Mouse (Mus musculus) lung, embryonic 15.5 days (tissue): Measurements from ENCODE around the gene Fndc1. TPM values are rescaled to one million over a fixed set of nuclear protein-coding genes. Genes with fewer than 3 reads are reported as not detected.

ENCODE experiments used
- ATAC-seq: fragments of 200-750 bp; cut with Nextera tagmentation; 2 replicates; pipeline ENCODE4 v1.8.0; 2017; ENCODE audit warnings: moderate number of reproducible peaks, borderline replicate concordance; ENCODE audit not compliant: low FRiP score, low TSS enrichment; ENCODE audit errors: extremely low read depth
- H3K27ac ChIP-seq: fragments of 300-500 bp; sonication (generic); 2 replicates; pipeline ENCODE4 v1.5.1; 2015; ENCODE audit warnings: moderate library complexity, mild to moderate bottlenecking, inconsistent platforms
- H3K27me3 ChIP-seq: fragments of 300-500 bp; sonication (generic); 2 replicates; pipeline ENCODE4 v1.6.1; 2015; ENCODE audit warnings: inconsistent platforms
- H3K36me3 ChIP-seq: fragments of 300-500 bp; sonication (generic); 2 replicates; pipeline ENCODE4 v1.6.1; 2015; ENCODE audit warnings: inconsistent platforms
- H3K4me1 ChIP-seq: fragments of 300-500 bp; sonication (generic); 2 replicates; pipeline ENCODE4 v1.6.1; 2015; ENCODE audit warnings: inconsistent platforms
- H3K4me2 ChIP-seq: fragments of 300-500 bp; sonication (generic); 2 replicates; pipeline ENCODE4 v1.6.1; 2015; ENCODE audit warnings: inconsistent platforms, mild to moderate bottlenecking, moderate library complexity
- H3K4me3 ChIP-seq: fragments of 300-500 bp; sonication (generic); 2 replicates; pipeline ENCODE4 v1.5.1; 2015; ENCODE audit warnings: mild to moderate bottlenecking, inconsistent platforms
- H3K9ac ChIP-seq: fragments of 300-500 bp; sonication (generic); 2 replicates; pipeline ENCODE4 v1.6.1; 2015; ENCODE audit warnings: inconsistent platforms
- H3K9me3 ChIP-seq: fragments of 300-500 bp; sonication (generic); 2 replicates; pipeline ENCODE4 v1.6.1; 2016; ENCODE audit warnings: inconsistent platforms
- WGBS: fragments of 180-500 bp; shearing (Covaris S2); methylation state at CpG from one replicate; pipeline ENCODE4 v1.1.7; 2015; 5-methylcytosine and 5-hydroxymethylcytosine counted together
- polyA plus RNA-seq: library from polyadenylated mRNA; unstranded; fragments of >200 nt; fragmentation: Nextera tagmentation; extraction: Ambion mirVana; gene quantifications from 2 replicates; pipeline ENCODE4 v1.2.1, GENCODE M21; 2015

Fndc1 gene
- polyA plus RNA-seq, 1 experiment from 2014 or later, result 48.6 TPM

- Histone ChIP-seq H3K9ac (no peak overlapping the region), H3K4me1 (no peaks in the 10 kb centered on the region), H3K9me3 (no peaks in the 10 kb centered on the region), H3K36me3 (no peaks in the 10 kb centered on the region), H3K27me3 (no peaks in the 10 kb centered on the region), H3K27ac (no peak overlapping the region), H3K4me3 (no peak overlapping the region), H3K4me2 (no peak overlapping the region)
- ATAC-seq, result no peak
- 74% methylated on average over 4 of the region's 4 CpGs for WGBS
Observed at GRCm38 (mm10) chr17:7749051-7749815, 77.9 kb downstream of the Fndc1 start.

GRCm38 (mm10) chr17:7746841-7747240 is 80.3 kb downstream of the Fndc1 start:
- Histone ChIP-seq H3K4me1 (no peaks in the 10 kb centered on the region), H3K27me3 (no peaks in the 10 kb centered on the region), H3K9ac (no peak overlapping the region), H3K36me3 (no peaks in the 10 kb centered on the region), H3K27ac (no peak overlapping the region), H3K4me3 (no peak overlapping the region), H3K9me3 (no peaks in the 10 kb centered on the region), H3K4me2 (no peak overlapping the region)
- ATAC-seq, result no peak
- 72% methylated on average over 3 of the region's 3 CpGs for WGBS

GRCm38 (mm10) chr17:7744976-7745375 is 82.1 kb downstream of the Fndc1 start:
- no peaks in the 10 kb centered on the region for H3K9me3 ChIP-seq
- no peaks in the 10 kb centered on the region for H3K36me3 ChIP-seq
- no peak overlapping the region for H3K9ac ChIP-seq
- H3K4me1 ChIP-seq, result no peaks in the 10 kb centered on the region
- no peaks in the 10 kb centered on the region for H3K27me3 ChIP-seq
- WGBS, result 83% methylated on average over 4 of the region's 4 CpGs
- H3K27ac ChIP-seq, result no peak overlapping the region
- no peak overlapping the region for H3K4me2 ChIP-seq
- H3K4me3 ChIP-seq, result no peak overlapping the region
- no peak for ATAC-seq

GRCm38 (mm10) chr17:7740988-7741387 is 86.1 kb downstream of the Fndc1 start:
- WGBS, result 13% methylated on average over 2 of the region's 2 CpGs
- no peaks in the 10 kb centered on the region for H3K27me3 ChIP-seq
- no peak for ATAC-seq
- no peak overlapping the region for H3K27ac ChIP-seq
- H3K4me3 ChIP-seq, result no peak overlapping the region
- H3K4me2 ChIP-seq, result no peak overlapping the region
- H3K9ac ChIP-seq, result no peak overlapping the region
- H3K4me1 ChIP-seq, result no peaks in the 10 kb centered on the region
- H3K36me3 ChIP-seq, result no peaks in the 10 kb centered on the region
- no peaks in the 10 kb centered on the region for H3K9me3 ChIP-seq

GRCm38 (mm10) chr17:7722991-7723390 is 104.1 kb downstream of the Fndc1 start:
- ATAC-seq, result no peak

GRCm38 (mm10) chr17:7718886-7719285 is 108.2 kb downstream of the Fndc1 start:
- peak; percentile 53; the same call in 1 of the 2 replicates for ATAC-seq
- Histone ChIP-seq H3K4me1 (no peaks in the 10 kb centered on the region), H3K4me3 (no peak overlapping the region), H3K4me2 (no peak overlapping the region), H3K27ac (0 out of 2 replicates have a peak overlapping the region, but pooled peaks have one; percentile 55), H3K36me3 (no peaks in the 10 kb centered on the region), H3K9ac (no peak overlapping the region), H3K9me3 (no peaks in the 10 kb centered on the region), H3K27me3 (no peaks in the 10 kb centered on the region)
- 49% methylated on average over 1 of the region's 1 CpGs for WGBS

More at GRCm38 (mm10) chr17:7722991-7723390, 104.1 kb downstream of the Fndc1 start:
- no peaks in the 10 kb centered on the region for H3K27me3 ChIP-seq
- H3K4me1 ChIP-seq, result no peaks in the 10 kb centered on the region
- 77% methylated on average over 4 of the region's 4 CpGs for WGBS
- no peak overlapping the region for H3K27ac ChIP-seq
- H3K9ac ChIP-seq, result no peak overlapping the region
- H3K4me3 ChIP-seq, result no peak overlapping the region
- H3K4me2 ChIP-seq, result no peak overlapping the region
- H3K9me3 ChIP-seq, result no peaks in the 10 kb centered on the region
- no peaks in the 10 kb centered on the region for H3K36me3 ChIP-seq

- no peaks in the 10 kb centered on the region for H3K9me3 ChIP-seq
- peak; percentile 79; the same call in 1 of the 2 replicates for ATAC-seq
- no peak overlapping the region for H3K4me3 ChIP-seq
- H3K27ac ChIP-seq, result 0 out of 2 replicates have a peak overlapping the region, but pooled peaks have one; percentile 55
- H3K4me1 ChIP-seq, result no peaks in the 10 kb centered on the region
- WGBS, result 34% methylated on average over 6 of the region's 6 CpGs
- H3K4me2 ChIP-seq, result no peak overlapping the region
- no peaks in the 10 kb centered on the region for H3K27me3 ChIP-seq
- no peak overlapping the region for H3K9ac ChIP-seq
- H3K36me3 ChIP-seq, result no peaks in the 10 kb centered on the region
Observed at GRCm38 (mm10) chr17:7717945-7718344, 109.2 kb downstream of the Fndc1 start.

GRCm38 (mm10) chr17:7713020-7713419 is 114.1 kb downstream of the Fndc1 start:
- H3K36me3 ChIP-seq, result no peaks in the 10 kb centered on the region
- H3K27me3 ChIP-seq, result no peaks in the 10 kb centered on the region
- H3K27ac ChIP-seq, result peak overlapping the region; percentile 20; the same call in 1 of the 2 replicates
- no peaks in the 10 kb centered on the region for H3K9me3 ChIP-seq
- peak; percentile 76 for ATAC-seq
- H3K4me2 ChIP-seq, result no peak overlapping the region
- no peaks in the 10 kb centered on the region for H3K4me1 ChIP-seq
- H3K4me3 ChIP-seq, result no peak overlapping the region
- 20% methylated on average over 2 of the region's 2 CpGs for WGBS
- H3K9ac ChIP-seq, result no peak overlapping the region

- H3K4me1 ChIP-seq, result no peaks in the 10 kb centered on the region
- H3K4me3 ChIP-seq, result no peak overlapping the region
- H3K27me3 ChIP-seq, result no peaks in the 10 kb centered on the region
- WGBS, result 50% methylated on average over 4 of the region's 4 CpGs
- no peaks in the 10 kb centered on the region for H3K9me3 ChIP-seq
- H3K36me3 ChIP-seq, result no peaks in the 10 kb centered on the region
- no peak overlapping the region for H3K9ac ChIP-seq
- peak overlapping the region; percentile 41 for H3K27ac ChIP-seq
- no peak overlapping the region for H3K4me2 ChIP-seq
- ATAC-seq, result peak; percentile 62; the same call in 1 of the 2 replicates
Observed at GRCm38 (mm10) chr17:7707073-7707472, 120.0 kb downstream of the Fndc1 start.

GRCm38 (mm10) chr17:7690271-7690670 is 136.8 kb downstream of the Fndc1 start:
- no peaks in the 10 kb centered on the region for H3K9me3 ChIP-seq
- no peaks in the 10 kb centered on the region for H3K27me3 ChIP-seq
- WGBS, result 78% methylated on average over 4 of the region's 4 CpGs
- H3K4me3 ChIP-seq, result no peak overlapping the region
- no peak overlapping the region for H3K9ac ChIP-seq
- H3K4me1 ChIP-seq, result no peaks in the 10 kb centered on the region
- no peaks in the 10 kb centered on the region for H3K36me3 ChIP-seq
- no peak for ATAC-seq
- H3K27ac ChIP-seq, result no peak overlapping the region
- H3K4me2 ChIP-seq, result no peak overlapping the region
